Comparison of ENCODE assay signal across 13 mouse cellular contexts in genomic region chr11:96140726-96141175, GRCm38 (mm10). TPM values are rescaled to one million over a fixed set of nuclear protein-coding genes. Genes with fewer than 3 reads are reported as not detected.
DNase-seq lines count a peak whose midpoint lies in the region; ATAC-seq and TF ChIP-seq lines count a peak whose summit lies in the region.
"Had no signal": no experiment of that assay in that cellular context is flagged by ENCODE, and none has a peak within 500 bp of the region (broad histone marks: within the 10 kb centered on the region; RNA-seq: fewer than 3 reads in every experiment).

No protein-coding gene starts in this region.

- DNase-seq in liver: peak; percentile 25
- peak; percentile 85 for DNase-seq in fibroblast of lung, adult 2 months (ENCODE audit: low read depth)
- peak; percentile 75 for DNase-seq in kidney, postnatal 14 days
- DNase-seq in thymus, postnatal 0 days (ENCODE audit: low spot score): no peak
- no peak for DNase-seq in right cerebral cortex, postnatal 14 days
- no peak for DNase-seq in forebrain, embryonic 11.5 days (ENCODE audit: low spot score)
- DNase-seq: gastrocnemius, postnatal 14 days had no signal

- H3K27me3 ChIP-seq in liver, embryonic 12.5 days (replicated peaks): peaks cover 45% of the 10 kb centered on the region
- H3K27me3 ChIP-seq in small intestine, adult 2 months (ENCODE audit: control insufficient read depth, insufficient read depth, low read length): 0 out of 2 replicates have a peak, but pooled peaks cover 1% of the 10 kb centered on the region
- peaks cover 6% of the 10 kb centered on the region for H3K27me3 ChIP-seq in forebrain, embryonic 11.5 days (ENCODE audit: control insufficient read depth, insufficient read depth, low read length)

- H3K4me2 ChIP-seq in liver, embryonic 12.5 days: no peak overlapping the region
- H3K4me2 ChIP-seq in forebrain, embryonic 11.5 days (ENCODE audit: low read depth, low read length, severe bottlenecking): no peak overlapping the region
- H3K4me2 ChIP-seq: limb, embryonic 12.5 days had no signal

- H3K4me1 ChIP-seq in liver, embryonic 12.5 days: no peaks in the 10 kb centered on the region
- H3K4me1 ChIP-seq in small intestine, adult 2 months (ENCODE audit: control insufficient read depth, insufficient read depth, insufficient read length, low read length): peaks cover 11% of the 10 kb centered on the region; the same call in 1 of the 2 replicates
- no peaks in the 10 kb centered on the region; the same call in 1 of the 2 replicates for H3K4me1 ChIP-seq in forebrain, embryonic 11.5 days (replicated peaks; ENCODE audit: control insufficient read depth, insufficient read depth, low read length)
- H3K4me1 ChIP-seq: megakaryocyte, embryonic 14.5 days had no signal

- TF ChIP-seq POLR2A in small intestine, adult 2 months (IDR thresholded peaks at IDR 0.05; ENCODE audit: low read depth, low read length): no peak

- H3K4me3 ChIP-seq in liver, embryonic 12.5 days: no peak overlapping the region
- H3K4me3 ChIP-seq in small intestine, adult 2 months (ENCODE audit: low read depth, low read length): no peak overlapping the region
- no peak overlapping the region for H3K4me3 ChIP-seq in forebrain, embryonic 11.5 days (ENCODE audit: low read depth, low read length)
- H3K4me3 ChIP-seq: layer of hippocampus, adult 2 months; limb, embryonic 12.5 days; megakaryocyte, embryonic 14.5 days had no signal

- H3K36me3 ChIP-seq in liver, embryonic 12.5 days: no peaks in the 10 kb centered on the region
- no peaks in the 10 kb centered on the region for H3K36me3 ChIP-seq in small intestine, adult 2 months (ENCODE audit: control insufficient read depth, insufficient read depth, low read length)
- H3K36me3 ChIP-seq in forebrain, embryonic 11.5 days (ENCODE audit: control insufficient read depth, insufficient read depth, low read length): no peaks in the 10 kb centered on the region
- H3K36me3 ChIP-seq: limb, embryonic 12.5 days had no signal

- no peaks in the 10 kb centered on the region for H3K9me3 ChIP-seq in liver, embryonic 12.5 days (replicated peaks)
- no peaks in the 10 kb centered on the region for H3K9me3 ChIP-seq in forebrain, embryonic 11.5 days (ENCODE audit: control insufficient read depth, low read length)
- H3K9me3 ChIP-seq: limb, embryonic 12.5 days; megakaryocyte, embryonic 14.5 days had no signal

- no peak overlapping the region for H3K9ac ChIP-seq in liver, embryonic 12.5 days
- H3K9ac ChIP-seq in forebrain, embryonic 11.5 days (ENCODE audit: low read length): no peak overlapping the region
- H3K9ac ChIP-seq: limb, embryonic 12.5 days had no signal

- ATAC-seq in liver, embryonic 12.5 days: no peak
- ATAC-seq in forebrain, embryonic 11.5 days (replicated peaks; ENCODE audit: low FRiP score): no peak
- ATAC-seq: activated CD4-positive, CD25-positive, alpha-beta regulatory T cell, adult 4 months had no signal

- H3K27ac ChIP-seq in liver, embryonic 12.5 days: no peak overlapping the region
- H3K27ac ChIP-seq in small intestine, adult 2 months (ENCODE audit: insufficient read depth, low read depth, low read length): peak overlapping the region; percentile 34
- H3K27ac ChIP-seq in forebrain, embryonic 11.5 days (ENCODE audit: low read depth, low read length): no peak overlapping the region
- H3K27ac ChIP-seq: layer of hippocampus, adult 2 months; limb, embryonic 12.5 days had no signal

- no peak for TF ChIP-seq CTCF in small intestine, adult 2 months (IDR thresholded peaks at IDR 0.05; ENCODE audit: extremely low read depth, insufficient read length, insufficient replicate concordance, low read depth, low read length)

- 23% methylated on average over 4 of the region's 4 CpGs for WGBS in liver, embryonic 12.5 days (ENCODE audit: insufficient replicate concordance)
- WGBS in small intestine, adult 2 months: 10% methylated on average over 4 of the region's 4 CpGs
- 63% methylated on average over 4 of the region's 4 CpGs for WGBS in forebrain, embryonic 11.5 days

RNA-seq across cellular contexts. Expression of gene Ttll6, which starts 7.2 kb away (rescaled TPM):
- polyA plus RNA-seq in liver, embryonic 12.5 days (2016; fragmentation: Nextera tagmentation; extraction: Ambion mirVana): not detected in 2 replicates
- 0.11 TPM in 1 of 2 replicates, not detected in the other for polyA plus RNA-seq in small intestine, adult 2 months (2012; rRNA removed)
- 0.05 and 0.12 TPM in 2 replicates for polyA plus RNA-seq in thymus, postnatal 0 days (2015; fragmentation: Nextera tagmentation; extraction: Ambion mirVana)
- polyA plus RNA-seq in forebrain, embryonic 11.5 days (2014; fragmentation: Nextera tagmentation; extraction: Ambion mirVana): not detected in 2 replicates
- polyA plus RNA-seq: limb, embryonic 12.5 days had no signal

RNA-seq across cellular contexts. Expression of gene Calcoco2, which starts 29.0 kb away (rescaled TPM):
- not detected in 2 replicates for polyA plus RNA-seq in liver, embryonic 12.5 days (2016; fragmentation: Nextera tagmentation; extraction: Ambion mirVana)
- not detected in 2 replicates for polyA plus RNA-seq in small intestine, adult 2 months (2012; rRNA removed)
- 0.13 and 0.20 TPM in 2 replicates for polyA plus RNA-seq in thymus, postnatal 0 days (2015; fragmentation: Nextera tagmentation; extraction: Ambion mirVana)
- not detected in 2 replicates for polyA plus RNA-seq in forebrain, embryonic 11.5 days (2014; fragmentation: Nextera tagmentation; extraction: Ambion mirVana)
- polyA plus RNA-seq: activated CD4-positive, CD25-positive, alpha-beta regulatory T cell, adult 4 months; limb, embryonic 12.5 days had no signal

RNA-seq across cellular contexts. Expression of gene Hoxb13, which starts 53.4 kb away (rescaled TPM):
- not detected in 2 replicates for polyA plus RNA-seq in liver, embryonic 12.5 days (2016; fragmentation: Nextera tagmentation; extraction: Ambion mirVana)
- 0.11 and 0.25 TPM in 2 replicates for polyA plus RNA-seq in small intestine, adult 2 months (2012; rRNA removed)
- 0.43 and 0.54 TPM in 2 replicates for polyA plus RNA-seq in thymus, postnatal 0 days (2015; fragmentation: Nextera tagmentation; extraction: Ambion mirVana)
- polyA plus RNA-seq in forebrain, embryonic 11.5 days (2014; fragmentation: Nextera tagmentation; extraction: Ambion mirVana): not detected in 2 replicates
- polyA plus RNA-seq: activated CD4-positive, CD25-positive, alpha-beta regulatory T cell, adult 4 months; limb, embryonic 12.5 days had no signal

Comparison
In these comparisons a context has a peak if more than half of its experiments do, and no peak if none do; other contexts are left out.
1. DNase-seq: peak in liver (single experiment), fibroblast of lung, adult 2 months (single experiment) and kidney, postnatal 14 days (single experiment); none in thymus, postnatal 0 days (single experiment), right cerebral cortex, postnatal 14 days (single experiment) and forebrain, embryonic 11.5 days (single experiment).